Comparison of ENCODE assay signal across 8 mouse cellular contexts in genomic region chr16:18210701-18211416, GRCm38 (mm10). TPM values are rescaled to one million over a fixed set of nuclear protein-coding genes. Genes with fewer than 3 reads are reported as not detected.
DNase-seq lines count a peak whose midpoint lies in the region; ATAC-seq and TF ChIP-seq lines count a peak whose summit lies in the region.
"Had no signal": no experiment of that assay in that cellular context is flagged by ENCODE, and none has a peak within 500 bp of the region (broad histone marks: within the 10 kb centered on the region; RNA-seq: fewer than 3 reads in every experiment).

No protein-coding gene starts in this region.

- no peak overlapping the region for H3K9ac ChIP-seq in embryonic facial prominence, embryonic 11.5 days (replicated peaks; ENCODE audit: low read length)
- no peak overlapping the region for H3K9ac ChIP-seq in limb, embryonic 14.5 days (ENCODE audit: low read depth, low read length, severe bottlenecking)

- H3K9me3 ChIP-seq in embryonic facial prominence, embryonic 11.5 days (replicated peaks; ENCODE audit: control insufficient read depth, low read length): no peaks in the 10 kb centered on the region
- H3K9me3 ChIP-seq in limb, embryonic 14.5 days (ENCODE audit: control insufficient read depth, low read length): no peaks in the 10 kb centered on the region

- peak; percentile 74 for DNase-seq in urinary bladder, postnatal 14 days (ENCODE audit: low spot score)
- DNase-seq in urinary bladder, adult 2 months (ENCODE audit: low spot score): no peak
- peak; percentile 55 to 72 for DNase-seq in adrenal gland, postnatal 36 days
- peak; percentile 72 for DNase-seq in embryonic facial prominence, embryonic 11.5 days (ENCODE audit: low spot score)
- peak; percentile 32 to 76 for DNase-seq in kidney, adult 8-10 months
- peak; percentile 62 for DNase-seq in limb, embryonic 14.5 days (ENCODE audit: low spot score)
- peak; percentile 42 to 55 for DNase-seq in natural killer cell, adult 2 months (ENCODE audit: low spot score in 2 of 2)

- TF ChIP-seq POLR2A in limb, embryonic 14.5 days (IDR thresholded peaks at IDR 0.05; ENCODE audit: borderline replicate concordance, extremely low read depth, insufficient read depth, insufficient read length): no peak

- 28% methylated on average over 8 of the region's 8 CpGs for WGBS in embryonic facial prominence, embryonic 11.5 days
- 25% methylated on average over 8 of the region's 8 CpGs for WGBS in limb, embryonic 14.5 days

- no peak overlapping the region for H3K4me3 ChIP-seq in embryonic facial prominence, embryonic 11.5 days (ENCODE audit: low read depth, low read length)
- H3K4me3 ChIP-seq in limb, embryonic 14.5 days (replicated peaks; ENCODE audit: low read length): no peak overlapping the region

- H3K27me3 ChIP-seq in embryonic facial prominence, embryonic 11.5 days (ENCODE audit: control insufficient read depth, insufficient read depth, low read length): no peaks in the 10 kb centered on the region
- no peaks in the 10 kb centered on the region for H3K27me3 ChIP-seq in limb, embryonic 14.5 days (ENCODE audit: control insufficient read depth, insufficient read depth, low read length)

- no peaks in the 10 kb centered on the region for H3K36me3 ChIP-seq in embryonic facial prominence, embryonic 11.5 days (replicated peaks; ENCODE audit: control insufficient read depth, insufficient read depth, low read depth, low read length)
- no peaks in the 10 kb centered on the region for H3K36me3 ChIP-seq in limb, embryonic 14.5 days (ENCODE audit: control insufficient read depth, insufficient read depth, low read length)

- H3K4me1 ChIP-seq in embryonic facial prominence, embryonic 11.5 days (ENCODE audit: control insufficient read depth, insufficient read depth, low read length): no peaks in the 10 kb centered on the region
- no peaks in the 10 kb centered on the region for H3K4me1 ChIP-seq in limb, embryonic 14.5 days (ENCODE audit: control insufficient read depth, insufficient read depth, low read length)

- H3K4me2 ChIP-seq in embryonic facial prominence, embryonic 11.5 days (ENCODE audit: low read depth, low read length): no peak overlapping the region
- H3K4me2 ChIP-seq in limb, embryonic 14.5 days (replicated peaks; ENCODE audit: low read depth, low read length, severe bottlenecking): no peak overlapping the region

- ATAC-seq in embryonic facial prominence, embryonic 11.5 days (replicated peaks; ENCODE audit: insufficient number of reproducible peaks, low FRiP score, low TSS enrichment, low read depth): no peak
- ATAC-seq in limb, embryonic 14.5 days (ENCODE audit: low FRiP score, low read depth): peak; percentile 23; the same call in 1 of the 2 replicates

- no peak overlapping the region for H3K27ac ChIP-seq in embryonic facial prominence, embryonic 11.5 days (replicated peaks; ENCODE audit: low read depth, low read length)
- H3K27ac ChIP-seq in limb, embryonic 14.5 days (replicated peaks; ENCODE audit: low read depth, low read length): no peak overlapping the region

RNA-seq across cellular contexts. Expression of gene Ccdc188, which starts 6.8 kb away (rescaled TPM):
- not detected in 2 replicates for polyA plus RNA-seq in urinary bladder, adult 2 months (2012; rRNA removed)
- not detected for total RNA-seq in adrenal gland, postnatal 36 days (2021)
- not detected in 2 replicates for polyA plus RNA-seq in embryonic facial prominence, embryonic 11.5 days (2014; fragmentation: Nextera tagmentation; extraction: Ambion mirVana)
- not detected in 2 replicates for polyA plus RNA-seq in limb, embryonic 14.5 days (2012; rRNA removed)
- not detected in 2 replicates for polyA plus RNA-seq in limb, embryonic 14.5 days (2014; fragmentation: Nextera tagmentation; extraction: Ambion mirVana)
- total RNA-seq: gastrocnemius, postnatal 4 days had no signal

RNA-seq across cellular contexts. Expression of gene Zdhhc8, which starts 24.1 kb away (rescaled TPM):
- 27.3 and 35.1 TPM in 2 replicates for polyA plus RNA-seq in urinary bladder, adult 2 months (2012; rRNA removed)
- 10 to 100 TPM; 20.2 to 23.1 TPM for total RNA-seq in adrenal gland, postnatal 36 days (2021)
- 9.3 and 11.6 TPM in 2 replicates for polyA plus RNA-seq in embryonic facial prominence, embryonic 11.5 days (2014; fragmentation: Nextera tagmentation; extraction: Ambion mirVana)
- 68.2 and 103 TPM in 2 replicates for polyA plus RNA-seq in limb, embryonic 14.5 days (2012; rRNA removed)
- polyA plus RNA-seq in limb, embryonic 14.5 days (2014; fragmentation: Nextera tagmentation; extraction: Ambion mirVana): 23.1 and 25.3 TPM in 2 replicates

RNA-seq across cellular contexts. Expression of gene Trmt2a, which starts 37.6 kb away (rescaled TPM):
- polyA plus RNA-seq in urinary bladder, adult 2 months (2012; rRNA removed): 55.6 and 56.7 TPM in 2 replicates
- total RNA-seq in adrenal gland, postnatal 36 days (2021): 10 to 100 TPM; 46.5 to 47.1 TPM
- 83.6 and 102 TPM in 2 replicates for polyA plus RNA-seq in embryonic facial prominence, embryonic 11.5 days (2014; fragmentation: Nextera tagmentation; extraction: Ambion mirVana)
- polyA plus RNA-seq in limb, embryonic 14.5 days (2012; rRNA removed): 108 and 117 TPM in 2 replicates
- polyA plus RNA-seq in limb, embryonic 14.5 days (2014; fragmentation: Nextera tagmentation; extraction: Ambion mirVana): 83.6 and 87.2 TPM in 2 replicates

RNA-seq across cellular contexts. Expression of gene Ranbp1, which starts 37.7 kb away (rescaled TPM):
- polyA plus RNA-seq in urinary bladder, adult 2 months (2012; rRNA removed): 88.4 and 90.6 TPM in 2 replicates
- 100 to 1,000 TPM; 137 to 164 TPM for total RNA-seq in adrenal gland, postnatal 36 days (2021)
- 1,220 and 1,409 TPM in 2 replicates for polyA plus RNA-seq in embryonic facial prominence, embryonic 11.5 days (2014; fragmentation: Nextera tagmentation; extraction: Ambion mirVana)
- 164 and 276 TPM in 2 replicates for polyA plus RNA-seq in limb, embryonic 14.5 days (2012; rRNA removed)
- polyA plus RNA-seq in limb, embryonic 14.5 days (2014; fragmentation: Nextera tagmentation; extraction: Ambion mirVana): 524 and 542 TPM in 2 replicates

RNA-seq across cellular contexts. Expression of gene Gm49776, which starts 47.3 kb away (rescaled TPM):
- not detected in 2 replicates for polyA plus RNA-seq in urinary bladder, adult 2 months (2012; rRNA removed)
- under 1 TPM in 1 of 2 experiments, not detected in 1; 0.86 TPM for total RNA-seq in adrenal gland, postnatal 36 days (2021)
- polyA plus RNA-seq in embryonic facial prominence, embryonic 11.5 days (2014; fragmentation: Nextera tagmentation; extraction: Ambion mirVana): 0.94 and 2.7 TPM in 2 replicates
- 0.53 TPM in 1 of 2 replicates, not detected in the other for polyA plus RNA-seq in limb, embryonic 14.5 days (2012; rRNA removed)
- 3.4 TPM in 1 of 2 replicates, not detected in the other for polyA plus RNA-seq in limb, embryonic 14.5 days (2014; fragmentation: Nextera tagmentation; extraction: Ambion mirVana)
- total RNA-seq: gastrocnemius, postnatal 4 days had no signal
